Mouse (Mus musculus) cerebellum, adult 9-10 months (tissue): ENCODE measurements around the gene Mllt6.
"Not testable (repeated sequence)": the region's sequence is repeated elsewhere in the genome, so short reads cannot be mapped to it uniquely, and the experiment has no call there.

ENCODE experiments used
- DNase-seq: peaks from one replicate; pipeline ENCODE4 v3.0.0; 2022

Gene Mllt6

DNA sequence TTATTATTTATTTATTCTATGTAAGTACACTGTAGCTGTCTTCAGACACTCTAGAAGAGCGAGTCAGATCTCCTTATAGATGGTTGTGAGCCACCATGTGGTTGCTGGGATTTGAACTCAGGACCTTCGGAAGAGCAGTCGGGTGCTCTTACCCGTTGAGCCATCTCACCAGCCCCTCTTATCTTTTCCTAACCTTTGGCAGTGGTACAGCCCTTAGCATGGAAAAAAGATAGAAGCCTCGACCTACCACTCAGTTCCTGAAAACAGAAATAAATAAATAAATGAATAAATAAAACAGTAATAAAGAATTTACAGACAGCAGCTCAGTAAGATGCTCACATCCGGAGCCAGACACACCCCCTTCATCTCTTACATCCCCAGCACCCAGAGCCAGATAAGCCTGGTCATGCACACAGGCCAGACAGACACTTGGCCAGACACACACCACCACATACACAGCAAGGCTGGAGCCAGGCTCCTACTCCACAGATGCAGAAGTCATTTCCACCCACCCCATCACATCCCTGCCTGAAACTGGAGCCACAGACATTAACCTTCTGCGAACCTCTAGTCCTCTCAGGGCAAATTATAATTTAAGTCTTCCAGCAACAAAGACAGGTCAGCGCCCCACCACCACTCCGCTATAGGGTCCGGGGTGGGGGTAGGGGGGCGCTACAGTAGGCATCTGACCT lies 34.1 kb downstream of the Mllt6 start:
- no peak for DNase-seq

DNA sequence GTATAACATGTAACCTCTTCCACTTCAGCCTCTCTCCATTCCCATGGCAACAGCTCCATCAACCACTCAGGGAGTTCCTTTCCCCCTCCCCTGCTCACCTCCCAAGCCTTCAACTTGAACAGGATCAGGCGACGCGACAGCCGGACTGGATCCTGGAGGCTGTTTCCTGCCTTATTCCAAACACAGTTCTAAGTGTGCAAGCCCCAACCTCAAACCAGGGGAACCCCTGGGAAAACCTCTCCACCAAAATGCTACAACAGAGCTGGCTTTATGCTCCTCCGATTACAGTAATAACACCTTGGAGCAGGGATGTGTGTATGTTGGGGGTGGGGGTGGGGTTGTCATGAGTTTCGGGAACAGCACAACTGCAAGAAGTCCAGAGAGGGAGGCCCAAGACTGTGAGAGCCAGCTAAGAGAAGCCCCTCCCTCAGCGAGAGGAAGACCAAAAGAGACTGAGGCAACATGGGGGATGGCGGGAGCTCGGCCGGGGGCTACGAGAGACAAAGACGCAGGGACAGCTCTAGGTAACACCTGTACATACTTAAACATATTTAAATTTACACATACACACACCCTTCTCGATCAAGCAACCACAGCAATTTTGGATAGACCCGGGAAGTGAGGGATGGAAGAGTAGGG lies 34.8 kb downstream of the Mllt6 start:
- DNase-seq = no peak

DNA sequence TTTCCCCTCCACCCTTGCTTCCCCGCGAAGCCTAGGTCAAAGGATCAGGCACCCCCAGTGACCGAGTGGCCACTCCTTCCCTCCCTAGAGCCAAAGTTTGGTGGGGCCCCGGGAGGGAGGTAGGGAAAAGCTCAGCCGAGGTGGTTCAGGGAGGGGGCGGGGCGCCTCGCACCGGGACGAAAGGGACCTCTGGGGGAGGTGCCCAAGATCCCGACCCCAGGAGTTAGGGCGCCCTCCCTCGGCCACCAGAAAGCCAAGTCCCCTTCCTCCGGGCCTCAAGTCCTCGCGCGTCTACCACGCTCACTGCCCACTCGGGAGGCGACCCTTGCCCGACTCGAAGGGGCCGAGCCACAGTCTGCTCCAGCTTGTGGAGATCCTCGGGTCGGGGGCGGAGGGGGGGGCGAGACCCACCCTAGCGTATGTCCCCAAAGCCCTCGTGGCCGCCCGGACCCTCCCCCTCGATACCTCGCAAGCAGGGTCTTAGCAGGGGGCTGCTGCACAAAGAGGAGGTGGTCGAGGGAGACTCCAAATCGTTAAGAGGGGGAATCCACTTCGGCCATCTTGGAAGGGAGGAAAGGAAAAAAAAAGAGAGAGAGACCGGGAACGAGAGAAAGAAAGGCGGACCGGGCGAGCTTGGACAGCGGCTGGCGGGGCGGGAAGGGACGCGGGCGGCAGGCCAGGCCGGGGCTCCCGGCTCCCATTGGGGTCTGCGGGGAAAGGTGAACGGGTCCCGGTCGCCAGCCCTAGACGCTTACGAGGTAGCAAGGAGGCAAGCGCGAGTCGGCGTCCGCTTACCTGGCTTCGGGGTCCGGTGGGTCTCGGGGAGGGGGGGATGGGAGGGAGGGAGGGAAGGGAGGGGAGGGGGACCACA lies 35.8 kb downstream of the Mllt6 start:
- DNase-seq = peak; percentile 76

DNA sequence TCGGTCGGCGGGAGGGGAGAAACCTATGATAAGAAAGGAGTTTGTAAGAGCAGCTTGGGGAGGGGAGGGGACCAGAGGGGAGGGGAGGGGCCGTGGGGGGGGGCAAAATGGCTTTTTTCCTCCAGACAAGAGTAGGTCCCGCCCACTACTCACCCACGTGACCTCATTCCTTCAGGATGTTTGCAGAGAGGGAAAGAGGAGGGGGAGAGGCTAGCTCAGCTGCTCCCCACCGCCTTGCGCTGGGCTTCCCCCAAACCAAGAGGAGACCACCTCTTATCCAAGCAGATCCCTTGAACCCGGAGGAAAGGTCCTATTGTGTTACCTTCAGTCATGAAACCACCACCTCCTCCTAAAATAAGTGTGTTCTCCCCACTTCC lies 36.4 kb downstream of the Mllt6 start:
- DNase-seq = peak; percentile 93

DNA sequence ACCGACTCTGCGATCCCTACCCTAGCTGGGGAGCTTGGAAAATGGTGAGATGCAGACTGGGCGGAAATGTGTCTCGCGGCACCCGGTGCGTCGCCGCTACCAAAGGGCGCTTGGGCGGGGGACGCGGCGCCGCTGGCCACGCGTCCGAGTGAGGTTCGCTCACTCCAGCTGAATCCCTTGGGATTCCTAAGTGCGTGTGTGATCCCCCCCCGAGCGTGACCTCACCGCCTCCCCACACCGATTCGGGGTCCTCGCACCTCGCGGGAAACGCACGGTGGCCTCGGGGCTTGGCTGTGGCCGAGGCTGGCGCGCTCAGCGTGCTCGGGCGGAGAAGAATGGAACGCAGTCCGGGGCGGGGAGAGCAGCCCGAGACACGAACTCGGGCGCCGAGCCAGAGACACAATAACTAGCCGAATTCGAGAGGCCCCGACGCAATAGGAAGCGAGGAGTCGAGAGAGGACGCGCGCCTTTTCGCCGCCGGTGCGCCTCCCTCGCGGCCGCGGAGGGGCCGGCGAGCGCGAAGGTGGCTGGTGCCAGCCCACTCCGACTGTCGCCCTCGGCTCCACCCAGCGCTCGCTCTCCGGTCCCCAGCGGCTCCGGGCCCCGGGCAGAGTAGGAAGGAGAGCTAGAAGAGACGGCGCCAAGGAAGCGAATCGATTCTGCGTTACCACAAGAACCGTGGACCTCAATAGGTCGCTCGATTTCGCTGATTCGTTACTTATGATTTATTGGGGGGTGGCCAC lies 37.0 kb downstream of the Mllt6 start, which contains the start of gene Pcgf2:
TSS of gene Pcgf2 (minus strand) at position 495 of the 743 bp plus-strand sequence.
- peak; percentile 86 for DNase-seq

DNA sequence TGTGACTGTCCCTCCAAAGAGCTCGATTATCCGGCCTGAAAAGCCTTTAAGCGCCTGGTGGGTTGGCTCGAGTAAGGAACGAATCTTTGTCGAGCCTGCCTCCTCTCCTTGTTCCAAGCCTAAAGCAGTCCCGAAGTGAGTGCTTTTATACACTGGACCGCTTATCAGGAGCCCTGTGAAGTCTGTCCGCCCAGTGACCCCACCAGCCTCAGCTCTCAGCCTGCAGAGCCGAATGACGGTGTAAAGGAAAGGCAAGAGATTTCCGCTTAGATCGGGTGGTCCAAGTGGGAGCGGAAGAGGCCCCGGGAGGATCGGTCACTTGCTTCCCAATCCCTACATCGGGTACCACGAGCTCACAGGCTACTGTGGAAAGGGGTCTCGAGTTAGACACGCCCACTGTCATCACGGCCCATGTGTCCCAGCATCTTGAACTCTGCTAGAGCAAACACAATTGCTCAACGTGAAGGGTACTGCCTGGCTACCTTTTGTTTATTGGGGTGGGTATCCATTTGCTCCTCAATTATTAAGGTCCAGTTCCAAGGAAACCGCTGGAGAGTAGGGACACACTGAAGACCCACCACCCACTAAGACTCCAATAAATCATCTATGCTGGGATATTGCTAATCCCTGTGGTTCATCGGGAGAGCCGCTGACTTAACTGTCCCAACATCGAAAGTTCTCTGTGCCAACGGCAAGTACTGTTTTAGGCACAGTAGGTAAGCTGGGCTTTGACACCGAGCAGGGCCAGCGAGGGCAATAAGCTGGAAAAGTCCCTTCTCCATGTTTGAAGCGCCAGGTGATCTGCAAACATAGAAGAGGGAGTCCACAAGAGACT lies 37.7 kb downstream of the Mllt6 start:
- peak; percentile 68 for DNase-seq

DNA sequence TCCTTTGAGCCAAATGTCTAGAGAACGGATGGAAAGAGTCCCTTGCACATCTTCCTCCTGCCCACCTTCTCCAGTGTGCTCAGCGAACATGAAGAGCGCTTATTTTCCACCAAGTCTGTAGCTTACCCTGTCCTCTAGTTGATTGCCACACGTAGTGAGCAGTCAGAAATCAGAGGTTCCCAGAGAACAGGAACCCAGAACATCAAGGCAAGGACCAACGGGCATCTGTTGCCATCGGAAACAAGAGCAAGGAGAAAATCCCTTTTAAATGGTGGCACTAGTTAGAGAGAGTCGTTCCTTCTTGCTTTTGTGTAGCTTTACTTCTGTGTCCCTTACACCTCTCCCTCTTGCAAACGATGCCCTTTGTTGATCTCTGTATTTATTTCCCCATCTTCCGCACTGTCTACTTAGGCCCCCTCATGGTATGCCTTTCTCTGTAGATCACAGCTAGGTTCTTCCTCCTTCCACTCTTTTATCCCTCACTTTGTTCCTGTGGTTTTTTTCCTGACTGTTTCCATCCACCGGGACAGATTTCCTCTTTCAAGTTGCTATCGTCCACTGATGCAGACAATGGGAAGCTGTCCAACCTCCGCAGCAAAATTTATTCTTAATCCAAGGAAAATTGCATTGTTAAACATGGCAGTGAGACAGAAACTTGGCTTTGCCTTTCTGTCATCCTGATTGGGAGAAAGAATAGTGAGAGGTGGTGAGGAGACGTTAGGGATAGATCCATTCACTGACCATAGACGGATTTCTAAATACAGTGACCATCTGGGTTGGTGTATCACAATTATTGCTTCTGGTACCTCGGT lies 38.6 kb downstream of the Mllt6 start:
- peak; percentile 73 for DNase-seq

DNA sequence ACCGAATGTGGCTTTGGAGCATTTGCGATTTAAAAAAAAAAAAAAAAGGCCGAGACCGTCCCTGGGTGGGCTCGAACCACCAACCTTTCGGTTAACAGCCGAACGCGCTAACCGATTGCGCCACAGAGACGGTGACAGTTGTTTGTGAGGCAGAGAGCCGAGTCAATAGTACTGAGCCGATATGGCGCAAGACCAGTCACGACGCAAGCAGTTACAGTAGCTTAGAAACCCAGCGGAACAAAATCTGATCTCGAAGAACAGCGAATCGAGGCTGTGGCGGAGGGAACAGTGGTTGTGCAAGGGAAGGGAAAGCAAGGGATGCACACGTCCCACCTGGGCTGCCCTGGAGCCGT lies 39.2 kb downstream of the Mllt6 start:
- peak; percentile 91 for DNase-seq

DNA sequence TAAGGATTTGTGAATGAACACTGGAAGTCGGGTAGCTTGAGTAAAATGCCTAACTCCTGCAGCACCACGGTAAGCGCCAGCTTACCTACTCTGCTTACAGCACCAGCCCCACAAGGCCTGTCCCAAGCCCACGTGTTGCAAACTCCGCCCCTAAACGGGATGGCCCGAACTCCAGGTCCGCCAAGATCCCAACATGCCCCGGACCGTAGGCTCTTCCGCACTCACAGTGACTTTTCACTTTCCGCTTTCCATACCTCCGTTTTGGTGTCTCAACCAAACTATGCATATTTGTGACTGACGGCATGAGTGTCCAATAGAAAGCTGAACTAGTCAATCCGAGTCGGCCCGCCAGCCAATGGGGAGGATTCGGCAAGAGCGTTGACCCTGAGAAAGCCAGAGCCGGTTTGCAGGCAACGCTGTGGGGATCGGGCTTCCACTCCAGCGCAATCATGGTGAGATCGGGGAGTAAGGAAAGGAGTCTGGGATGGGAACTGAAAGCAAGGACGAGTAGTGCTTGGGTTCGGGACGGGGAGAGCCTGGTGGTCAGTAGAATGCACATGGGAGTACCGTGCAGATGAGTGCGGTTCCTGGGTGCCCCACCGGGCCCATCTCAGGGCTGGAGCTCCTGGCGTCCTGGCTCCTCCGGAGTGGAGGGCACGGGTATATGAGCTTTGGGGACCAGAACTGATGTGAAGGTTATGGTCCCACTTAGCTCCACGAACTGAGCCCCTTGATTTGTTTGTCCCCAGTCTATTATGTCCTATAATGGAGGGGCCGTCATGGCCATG lies 40.0 kb downstream of the Mllt6 start, which contains the start of gene Psmb3:
TSS of gene Psmb3 (plus strand) at position 361 of the 788 bp plus-strand sequence.
- DNase-seq = peak; percentile 100

DNA sequence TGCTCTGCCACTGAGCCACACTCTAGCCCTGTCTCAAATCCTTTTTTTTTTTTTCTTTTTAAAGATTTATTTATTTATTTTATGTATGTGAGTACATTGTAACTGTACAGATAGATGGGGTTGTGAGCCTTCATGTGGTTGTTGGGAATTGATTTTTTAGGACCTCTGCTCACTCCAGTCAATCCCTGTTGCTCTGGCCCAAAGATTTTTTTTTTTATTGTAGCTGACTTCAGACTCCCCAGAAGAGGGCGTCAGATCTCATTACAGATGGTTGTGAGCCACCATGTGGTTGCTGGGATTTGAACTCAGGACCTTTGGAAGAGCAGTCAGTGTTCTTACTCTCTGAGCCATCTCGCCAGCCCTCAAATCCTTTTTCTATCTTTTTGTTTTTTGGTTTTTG lies 46.9 kb downstream of the Mllt6 start:
- not testable (repeated sequence) for DNase-seq

DNA sequence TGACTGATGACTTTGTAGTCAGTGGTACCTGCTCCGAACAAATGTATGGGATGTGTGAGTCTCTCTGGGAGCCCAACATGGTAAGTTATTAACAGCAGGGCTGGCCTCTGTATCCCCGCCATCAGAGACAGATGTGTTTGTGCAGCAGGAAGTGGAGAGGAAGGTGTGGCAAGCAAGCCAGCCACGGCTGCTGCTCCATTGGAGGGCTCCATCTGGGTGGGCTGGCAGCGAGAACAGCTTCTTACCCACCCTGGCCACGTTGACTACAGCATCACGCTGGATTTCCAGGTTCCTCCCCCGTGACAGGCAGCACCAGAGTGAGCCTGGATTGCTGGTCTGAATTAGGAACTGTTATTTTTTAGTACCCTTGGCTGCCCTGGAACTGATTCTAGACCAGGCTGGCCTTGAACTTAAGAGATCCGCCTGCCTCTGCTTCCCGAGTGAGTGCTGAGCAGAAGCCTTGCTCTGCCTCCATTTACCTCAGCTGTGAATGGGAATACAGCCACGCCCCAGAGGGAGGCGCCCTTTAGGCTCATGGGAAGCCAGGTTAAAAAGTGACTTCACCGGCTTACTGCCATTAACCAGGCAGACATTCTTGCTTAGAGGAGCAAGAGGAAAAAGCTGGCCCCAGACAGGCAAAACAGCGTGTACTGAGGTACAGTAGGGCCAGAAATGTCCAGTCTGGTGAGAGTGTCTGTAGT lies 48.1 kb downstream of the Mllt6 start:
- DNase-seq = no peak

DNA sequence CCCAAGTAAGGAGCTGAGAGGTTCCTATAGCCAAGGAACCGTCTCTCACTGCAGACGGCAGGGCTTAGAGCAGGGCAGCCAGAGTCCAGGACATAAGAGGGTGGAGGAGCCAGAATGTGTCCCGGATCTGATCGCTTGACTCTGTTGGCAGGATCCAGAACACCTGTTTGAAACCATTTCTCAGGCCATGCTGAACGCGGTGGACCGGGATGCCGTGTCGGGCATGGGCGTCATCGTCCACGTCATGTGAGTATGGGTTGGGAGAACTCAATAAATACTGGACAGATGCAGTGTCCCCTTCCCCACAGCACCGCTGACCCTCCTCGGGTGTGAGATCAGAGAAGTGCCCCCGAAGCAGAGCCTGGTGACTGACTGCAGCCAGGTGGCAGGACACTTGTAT lies 49.1 kb downstream of the Mllt6 start:
- no peak for DNase-seq

DNA sequence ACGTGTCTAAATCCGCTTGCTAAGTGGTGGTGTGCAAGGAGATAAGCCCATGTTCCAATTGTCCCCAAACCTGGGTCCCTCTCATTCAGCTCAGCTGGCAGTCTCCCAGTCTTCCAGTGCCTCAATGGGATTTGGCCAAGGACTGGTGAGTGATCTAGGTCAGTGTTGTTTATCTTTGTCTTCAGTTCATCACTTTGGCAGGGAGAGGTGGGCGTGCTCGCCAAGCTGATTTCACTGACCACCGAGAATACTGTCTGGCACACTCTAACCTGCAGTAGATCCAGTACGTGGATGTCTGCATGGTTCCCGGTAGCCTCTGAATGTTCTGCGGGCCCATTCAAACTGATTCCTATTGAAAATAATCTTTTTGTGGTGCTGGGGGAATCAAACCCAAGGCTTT lies 50.7 kb downstream of the Mllt6 start:
- DNase-seq = peak; percentile 70

DNA sequence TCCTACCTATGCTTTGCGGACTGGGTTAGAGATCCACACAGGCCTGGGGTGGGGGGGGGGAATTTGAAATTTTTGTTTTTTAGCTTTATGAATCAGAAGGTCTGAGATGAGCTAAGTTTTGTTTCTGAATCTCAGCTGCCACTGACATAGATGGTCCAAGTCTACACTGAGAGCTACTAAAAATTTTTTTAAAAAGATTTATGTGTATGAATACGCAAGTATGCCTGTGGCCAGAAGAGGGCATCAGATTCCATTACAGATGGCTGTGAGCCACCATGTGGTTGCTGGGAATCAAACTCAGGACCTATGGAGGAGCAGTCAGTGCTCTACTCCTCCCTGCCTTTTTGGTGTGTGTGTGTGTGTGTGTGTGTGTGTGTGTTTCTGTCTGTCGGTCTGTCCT lies 51.1 kb downstream of the Mllt6 start:
- DNase-seq = no peak

DNA sequence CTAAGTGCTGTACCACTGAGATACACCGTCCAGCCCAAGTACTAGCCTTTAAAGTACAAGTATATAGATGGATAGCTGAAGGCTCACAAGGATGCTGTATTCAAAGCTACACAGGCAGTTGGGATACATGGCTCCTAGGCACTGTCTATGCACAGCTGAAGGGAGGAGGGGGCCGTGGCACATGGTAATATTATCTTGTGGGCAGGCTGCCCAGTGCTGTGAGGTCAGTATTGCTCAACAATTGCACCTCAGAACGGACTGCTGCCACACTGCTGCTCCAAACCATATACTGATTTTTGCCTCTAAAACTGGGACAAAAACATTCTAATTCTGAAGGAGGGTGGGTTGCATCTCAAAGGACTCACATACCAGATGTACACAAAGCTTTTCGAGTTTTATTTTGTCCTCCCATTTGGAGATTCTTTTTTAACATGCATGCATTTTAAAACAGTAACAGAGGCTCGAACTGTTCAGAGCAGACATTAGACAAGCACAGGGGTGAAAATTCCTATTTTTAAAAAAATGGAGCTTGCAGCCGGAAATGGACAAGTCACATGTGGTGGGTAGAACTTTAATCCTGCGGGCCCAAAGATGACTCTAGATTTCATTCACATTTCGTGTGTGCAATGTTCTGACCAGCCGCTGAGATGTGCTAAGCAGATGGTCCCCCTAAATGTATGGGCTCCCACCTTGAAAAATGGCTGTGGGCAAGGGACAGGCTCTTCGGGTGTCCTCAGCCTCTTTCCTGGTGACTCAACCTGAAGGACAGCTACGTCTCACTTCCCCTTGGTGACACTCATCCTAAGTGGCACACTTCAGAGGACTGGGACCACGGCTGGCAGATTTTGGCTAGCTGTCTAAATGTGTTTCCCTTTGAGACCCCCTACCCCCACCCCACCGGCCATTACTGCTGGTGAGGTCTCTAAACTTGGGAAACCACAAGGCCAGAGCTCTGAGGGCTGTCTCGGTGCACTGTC lies 51.9 kb downstream of the Mllt6 start:
- DNase-seq = no peak

DNA sequence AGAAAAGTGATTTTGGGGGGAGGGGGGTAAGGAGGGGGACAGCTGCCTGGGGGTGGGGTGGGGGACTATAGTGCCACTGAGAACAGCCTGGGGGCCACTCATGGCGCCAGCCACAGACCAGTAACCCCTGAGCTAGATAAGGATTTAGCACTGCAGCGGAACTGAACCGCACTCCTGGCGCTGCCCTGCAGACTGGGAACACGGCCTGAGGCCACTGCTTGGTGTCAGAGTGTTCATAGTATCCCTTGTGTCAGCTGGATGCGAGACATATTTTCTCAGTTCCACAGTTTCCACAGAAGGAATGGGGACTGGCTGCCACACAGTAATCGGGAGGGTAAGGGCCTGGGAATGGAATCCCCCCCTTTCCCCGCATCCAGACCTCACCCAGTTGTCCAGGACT lies 52.8 kb downstream of the Mllt6 start:
- DNase-seq = no peak

DNA sequence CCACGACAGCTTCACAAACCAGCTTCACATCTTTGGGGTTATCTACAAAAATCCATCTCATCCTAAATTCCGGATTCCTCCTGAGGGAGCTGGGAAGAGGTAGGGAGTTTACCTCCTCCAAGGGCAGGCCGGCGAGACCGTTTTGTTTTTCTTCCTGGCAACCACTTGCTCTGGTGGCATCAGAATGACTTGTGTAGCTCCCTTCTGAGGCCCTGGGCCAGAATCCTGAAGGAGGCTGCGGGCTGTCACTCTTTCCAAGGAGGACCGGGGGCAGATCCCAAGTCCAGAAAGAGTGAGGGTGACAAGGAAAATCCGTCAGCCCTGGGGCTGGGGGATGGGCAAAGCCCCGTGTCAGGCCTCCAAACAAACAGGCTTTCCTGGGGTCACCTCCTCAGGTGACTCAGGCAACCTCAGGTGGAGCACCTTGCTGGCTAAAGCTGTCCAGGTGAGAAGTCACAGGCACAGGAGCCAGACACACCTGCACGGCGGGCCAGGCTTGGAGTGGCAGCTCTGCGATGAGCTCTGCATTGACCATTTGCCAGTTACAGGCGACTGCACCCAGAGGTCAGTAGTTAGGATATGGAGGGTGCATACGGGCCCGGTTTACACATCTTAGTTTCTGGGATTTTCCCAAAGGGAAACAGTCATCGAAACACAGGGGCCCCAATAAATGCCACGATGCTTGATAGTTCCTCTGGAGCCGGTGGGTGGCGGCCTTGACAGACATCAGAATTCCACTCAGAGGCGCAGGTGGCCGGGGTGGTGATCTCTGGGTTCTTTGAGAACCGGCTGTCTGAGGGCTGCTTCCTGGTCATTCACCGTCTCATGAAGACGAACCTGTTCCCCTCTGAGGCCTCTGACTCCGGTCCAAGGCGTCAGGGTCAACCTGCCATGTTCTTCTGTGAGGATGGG lies 54.4 kb downstream of the Mllt6 start:
- DNase-seq = no peak
